Mouse (Mus musculus) heart, adult 2 months (tissue): ENCODE measurements around the gene Pou6f1. TPM values are rescaled to one million over a fixed set of nuclear protein-coding genes. Genes with fewer than 3 reads are reported as not detected.
A peak's percentile ranks its signal among the peaks of the same experiment; 100 is the strongest.
"Not testable (repeated sequence)": the region's sequence is repeated elsewhere in the genome, so short reads cannot be mapped to it uniquely, and the experiment has no call there.

ENCODE experiments used
- DNase-seq, 2 experiments: peaks; one replicate each; pipeline ENCODE4 v3.0.0; 2021
- H3K27ac ChIP-seq: fragments of 200-600 bp; 2 replicates; pipeline ENCODE4 v1.8.1; 2022
- H3K27me3 ChIP-seq: fragments of 200-500 bp; 2 replicates; pipeline ENCODE4 v1.6.1; 2012; ENCODE audit warnings: mild to moderate bottlenecking, low read length, inconsistent platforms, mixed read lengths; ENCODE audit not compliant: control insufficient read depth, insufficient read depth
- H3K36me3 ChIP-seq: fragments of 200-500 bp; 2 replicates; pipeline ENCODE4 v1.6.1; 2012; ENCODE audit warnings: low read length, inconsistent platforms; ENCODE audit not compliant: control insufficient read depth, insufficient read depth
- H3K4me1 ChIP-seq: fragments of 200-500 bp; 2 replicates; pipeline ENCODE4 v1.6.1; 2011; ENCODE audit warnings: low read length; ENCODE audit not compliant: control insufficient read depth, insufficient read depth
- H3K4me3 ChIP-seq: fragments of 200-600 bp; 2 replicates; pipeline ENCODE4 v1.8.1; 2022
- H3K79me2 ChIP-seq: fragments of 200-500 bp; replicated peaks from 2 replicates; pipeline ENCODE4 v1.6.1; 2012; ENCODE audit warnings: mild to moderate bottlenecking, inconsistent platforms, low read length, moderate library complexity, mixed read lengths; ENCODE audit not compliant: control insufficient read depth, insufficient read depth
- H3K9ac ChIP-seq: fragments of 200-500 bp; 2 replicates; pipeline ENCODE4 v1.6.1; 2012; ENCODE audit warnings: low read depth, mild to moderate bottlenecking, control low read depth, inconsistent platforms, low read length, mixed read lengths
- CTCF ChIP-seq: fragments of 200-600 bp; IDR thresholded peaks from 2 replicates; pipeline ENCODE4 v1.8.1; 2022; ENCODE audit warnings: antibody characterized with exemption, mild to moderate bottlenecking, moderate library complexity
- EP300 ChIP-seq: fragments of 200-500 bp; IDR thresholded peaks from 2 replicates; pipeline ENCODE4 v1.6.1; 2011; ENCODE audit warnings: low read depth, low read length, control low read depth; ENCODE audit not compliant: insufficient read depth
- POLR2A ChIP-seq: fragments of 200-500 bp; IDR thresholded peaks from 2 replicates; pipeline ENCODE4 v1.6.1; 2011; ENCODE audit warnings: mild to moderate bottlenecking, low read depth, low read length, control low read depth; ENCODE audit not compliant: insufficient read depth
- WGBS: fragments of 180-500 bp; shearing (Covaris S2); methylation state at CpG from one replicate; pipeline ENCODE4 v1.1.7; 2018; 5-methylcytosine and 5-hydroxymethylcytosine counted together
- intact Hi-C: fragments of 180-260 bp; cut with DNase I; formaldehyde crosslinking; loops from one replicate; pipeline ENCODE4 v1.15.1; 2025
- polyA plus RNA-seq: library from polyadenylated mRNA; depleted of rRNA; stranded (reverse); fragments of >200 nt; gene quantifications from 2 replicates; pipeline ENCODE4 v1.2.3, GENCODE M21; 2012
- total RNA-seq, 2 experiments: library from RNA; stranded (reverse); gene quantifications; 2 replicates each; pipeline ENCODE4 v1.2.3; 2021

Pou6f1 gene
- total and polyA plus RNA-seq, 3 experiments = 8.0 to 13.7 (median 11.5) TPM

DNA sequence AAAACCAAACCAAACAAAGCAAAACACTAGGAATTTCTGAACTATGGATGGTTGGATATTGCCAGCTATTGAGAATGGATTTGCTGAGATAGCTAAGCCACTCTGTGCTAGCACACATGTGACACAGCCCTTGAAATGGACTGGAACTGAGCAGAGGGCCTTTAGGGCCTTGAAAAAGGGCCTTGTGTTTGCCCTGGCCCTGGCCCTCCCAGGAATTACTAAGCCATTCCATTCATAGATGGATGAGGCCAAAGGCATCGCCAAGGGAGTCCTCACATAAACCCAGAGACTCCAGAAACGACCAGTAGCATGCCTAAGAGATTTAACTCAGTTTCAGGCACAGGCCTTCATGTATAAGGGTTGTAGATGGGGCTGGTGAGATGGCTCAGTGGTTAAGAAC is 33.3 kb downstream of the Pou6f1 start:
- H3K4me1 ChIP-seq = no peaks in the 10 kb centered on the region
- intact Hi-C loops = no loop called here
- no peak overlapping the region for H3K27ac ChIP-seq
- H3K4me3 ChIP-seq = no peak overlapping the region
- 74% methylated on average over 2 of the region's 2 CpGs for WGBS
- no peaks in the 10 kb centered on the region for H3K79me2 ChIP-seq
- no peak overlapping the region for H3K9ac ChIP-seq
- H3K27me3 ChIP-seq = no peaks in the 10 kb centered on the region
- DNase-seq = no peak
- no peaks in the 10 kb centered on the region for H3K36me3 ChIP-seq
- TF ChIP-seq CTCF = no peak
- no peak for TF ChIP-seq EP300
- no peak for TF ChIP-seq POLR2A

- Histone ChIP-seq H3K27me3 (no peaks in the 10 kb centered on the region), H3K4me3 (no peak overlapping the region), H3K79me2 (no peaks in the 10 kb centered on the region), H3K9ac (no peak overlapping the region), H3K4me1 (no peaks in the 10 kb centered on the region), H3K27ac (no peak overlapping the region), H3K36me3 (no peaks in the 10 kb centered on the region)
- intact Hi-C loops = no loop called here
- WGBS = 82% methylated on average over 5 of the region's 5 CpGs
- TF ChIP-seq POLR2A (no peak), EP300 (no peak), CTCF (no peak)
- DNase-seq = no peak
Observed at GRCm38 (mm10) chr15:100557705-100558433, 41.9 kb downstream of the Pou6f1 start.

DNA sequence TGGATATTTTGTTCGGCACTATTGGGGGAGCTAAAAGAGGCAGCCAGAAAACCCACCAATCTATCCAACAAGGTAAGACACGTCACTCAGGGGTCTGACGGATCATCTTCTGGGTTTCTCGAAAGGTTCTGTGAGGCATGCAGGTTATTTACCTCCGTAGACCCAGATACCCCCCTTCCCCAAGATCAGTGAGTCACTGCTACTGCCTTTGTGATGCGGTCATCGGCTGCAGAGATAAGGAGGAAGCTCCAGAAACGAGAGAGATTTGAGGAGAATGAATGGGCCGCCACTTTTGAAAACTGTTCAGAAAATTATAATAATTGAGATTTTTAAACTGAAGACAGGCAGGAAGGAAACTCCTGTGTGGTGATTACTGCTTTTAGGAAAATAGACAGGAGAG is 43.4 kb downstream of the Pou6f1 start:
- no peak overlapping the region for H3K4me3 ChIP-seq
- H3K36me3 ChIP-seq = no peaks in the 10 kb centered on the region
- intact Hi-C loops = no loop called here
- H3K9ac ChIP-seq = no peak overlapping the region
- H3K4me1 ChIP-seq = peaks cover 1% of the 10 kb centered on the region
- no peak for TF ChIP-seq EP300
- TF ChIP-seq POLR2A = no peak
- TF ChIP-seq CTCF = no peak
- no peak overlapping the region for H3K27ac ChIP-seq
- H3K79me2 ChIP-seq = no peaks in the 10 kb centered on the region
- 47% methylated on average over 9 of the region's 9 CpGs for WGBS
- H3K27me3 ChIP-seq = no peaks in the 10 kb centered on the region
- no peak for DNase-seq

DNA sequence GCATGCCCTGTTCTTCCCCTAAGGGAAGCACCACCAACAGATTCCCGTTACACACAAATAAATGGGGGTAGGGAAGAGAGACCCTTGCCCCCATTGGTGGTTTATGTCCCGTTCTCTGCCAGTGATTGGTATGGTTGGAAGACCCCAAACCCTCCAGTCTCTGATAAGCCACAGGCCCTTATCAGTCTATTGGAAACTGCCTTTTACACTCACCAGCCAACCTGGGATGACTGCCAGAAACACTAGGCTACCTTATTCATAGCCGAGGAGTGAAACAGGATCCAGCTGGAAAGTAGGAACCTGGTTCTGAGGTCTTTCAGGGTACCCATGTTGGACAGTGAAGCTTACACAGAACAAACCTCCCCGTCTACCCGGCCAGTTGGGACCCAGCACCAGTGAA is 43.8 kb downstream of the Pou6f1 start:
- Histone ChIP-seq H3K27ac (no peak overlapping the region), H3K79me2 (no peaks in the 10 kb centered on the region), H3K27me3 (no peaks in the 10 kb centered on the region), H3K4me3 (no peak overlapping the region), H3K36me3 (no peaks in the 10 kb centered on the region), H3K4me1 (peaks cover 2% of the 10 kb centered on the region), H3K9ac (no peak overlapping the region)
- WGBS = 34% methylated on average over 5 of the region's 5 CpGs
- intact Hi-C loops = no loop called here
- no peak for TF ChIP-seq CTCF
- TF ChIP-seq POLR2A = no peak
- no peak for TF ChIP-seq EP300
- no peak for DNase-seq

GRCm38 (mm10) chr15:100551326-100552307 is 48.2 kb downstream of the Pou6f1 start, which contains the start of gene Tfcp2:
Tfcp2 (minus strand) TSS chr15:100552008.
- H3K4me3 ChIP-seq = peak within 1 kb of the TSS; percentile 88
- no peaks in the 10 kb centered on the region for H3K36me3 ChIP-seq
- H3K27me3 ChIP-seq = no peaks in the 10 kb centered on the region
- H3K9ac ChIP-seq = peak within 1 kb of the TSS; percentile 83
- 0 out of 2 replicates have a peak, but pooled peaks have one; percentile 20 for TF ChIP-seq EP300
- peak; percentile 99 for TF ChIP-seq POLR2A
- no peak for TF ChIP-seq CTCF
- H3K4me1 ChIP-seq = peaks cover 4% of the 10 kb centered on the region
- peak; percentile 98 to 99 for DNase-seq
- no peaks in the 10 kb centered on the region; the same call in none of the 2 replicates for H3K79me2 ChIP-seq
- intact Hi-C loops = loop anchor here (1.0 to 5.0 kb wide), 2 partner anchors 59 to 63 kb away; no protein-coding TSS in a partner anchor
- H3K27ac ChIP-seq = peak within 1 kb of the TSS; percentile 94
- under 1% methylated on average over 84 of the region's 84 CpGs for WGBS

GRCm38 (mm10) chr15:100550280-100550679 is 49.5 kb downstream of the Pou6f1 start:
- no peak overlapping the region for H3K4me3 ChIP-seq
- no peak overlapping the region for H3K9ac ChIP-seq
- TF ChIP-seq POLR2A = no peak
- peak; percentile 31 for TF ChIP-seq CTCF
- WGBS = 84% methylated on average over 4 of the region's 4 CpGs
- peaks cover 4% of the 10 kb centered on the region for H3K4me1 ChIP-seq
- H3K36me3 ChIP-seq = no peaks in the 10 kb centered on the region
- DNase-seq = no peak
- H3K79me2 ChIP-seq = no peaks in the 10 kb centered on the region; the same call in none of the 2 replicates
- intact Hi-C loops = loop anchor here (5.0 kb wide), 1 partner anchor 58 kb away; no protein-coding TSS in a partner anchor
- H3K27me3 ChIP-seq = no peaks in the 10 kb centered on the region
- no peak overlapping the region for H3K27ac ChIP-seq

DNA sequence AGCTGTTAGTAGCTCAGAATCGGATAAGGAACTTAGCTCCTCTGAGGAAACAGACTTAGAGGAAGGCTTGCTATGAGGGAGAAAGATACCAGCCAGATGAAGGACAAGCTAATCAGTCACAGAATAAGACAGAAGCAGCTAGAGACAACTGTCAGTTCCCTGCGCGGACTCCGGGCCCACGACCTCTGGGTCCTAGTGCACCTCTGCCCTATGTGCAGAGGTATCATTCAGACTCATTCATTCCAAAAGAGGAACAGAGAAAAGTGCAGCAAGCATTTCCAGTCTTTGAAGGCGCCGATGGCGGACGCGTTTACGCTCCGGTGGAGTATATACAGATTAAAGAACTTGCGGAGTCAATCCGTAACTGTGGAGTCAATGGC is 56.1 kb downstream of the Pou6f1 start:
- H3K36me3 ChIP-seq, H3K4me3 ChIP-seq, DNase-seq, intact Hi-C loops, H3K4me1 ChIP-seq, H3K79me2 ChIP-seq, H3K27me3 ChIP-seq, H3K9ac ChIP-seq, H3K27ac ChIP-seq: not testable (repeated sequence)
- WGBS = 95% methylated on average over 14 of the region's 14 CpGs

DNA sequence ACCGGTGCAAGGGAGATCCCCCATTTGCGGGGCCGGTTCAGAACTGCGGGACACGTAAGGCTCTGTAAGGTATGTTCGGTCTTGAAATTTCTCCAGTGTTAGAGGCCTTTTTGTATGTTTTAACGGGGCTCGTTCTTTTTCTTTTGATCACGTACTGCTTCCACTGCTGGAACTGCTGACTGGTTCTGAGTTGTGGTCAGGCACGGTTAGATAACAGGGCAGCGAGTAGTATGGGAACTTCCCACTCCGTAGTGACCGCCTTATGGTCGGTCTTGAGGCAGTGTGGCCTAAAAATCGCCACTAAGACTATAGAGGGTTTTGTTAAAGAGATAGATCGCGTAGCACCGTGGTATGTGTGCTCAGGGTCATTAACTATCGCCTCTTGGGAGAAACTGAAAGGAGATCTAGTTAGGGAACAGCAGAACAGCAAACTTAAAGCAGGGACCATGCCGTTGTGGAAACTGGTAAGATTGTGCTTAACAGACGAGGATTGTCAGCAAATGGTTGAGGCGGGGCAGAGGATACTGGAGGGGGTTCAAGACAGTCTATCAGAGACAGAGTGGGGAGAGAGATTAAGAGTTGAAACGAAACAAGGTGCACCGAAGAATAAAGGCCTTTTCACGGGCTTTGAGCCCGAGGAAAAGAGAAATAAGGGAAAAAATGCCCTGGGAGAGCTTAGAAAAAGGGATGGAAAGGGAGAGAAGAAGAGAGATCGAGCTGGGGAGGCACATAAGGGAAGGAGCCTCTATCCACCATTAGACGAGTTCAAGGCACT is 56.7 kb downstream of the Pou6f1 start:
- intact Hi-C loops = not testable (repeated sequence)

More for the DNA sequence above, 56.7 kb downstream of the Pou6f1 start:
- not testable (repeated sequence) for H3K27me3 ChIP-seq, H3K9ac ChIP-seq, H3K4me1 ChIP-seq, H3K4me3 ChIP-seq, H3K36me3 ChIP-seq, DNase-seq, H3K79me2 ChIP-seq, H3K27ac ChIP-seq
- WGBS = 95% methylated on average over 28 of the region's 28 CpGs
